Mouse (Mus musculus) bone marrow, adult 2 months (tissue): Measurements from ENCODE around the gene Anxa2. TPM values are rescaled to one million over a fixed set of nuclear protein-coding genes. Genes with fewer than 3 reads are reported as not detected.

Experiments used
- H3K27ac ChIP-seq: fragments of 200-500 bp; 2 replicates; pipeline ENCODE4 v1.5.1; 2012; ENCODE audit warnings: low read depth, mild to moderate bottlenecking, control low read depth, inconsistent platforms, low read length; ENCODE audit not compliant: control insufficient read depth, poor library complexity, insufficient read depth
- H3K4me1 ChIP-seq: fragments of 200-500 bp; 2 replicates; pipeline ENCODE4 v1.6.1; 2011; ENCODE audit warnings: low read length; ENCODE audit not compliant: control insufficient read depth, insufficient read depth
- H3K4me3 ChIP-seq: fragments of 200-500 bp; replicated peaks from 2 replicates; pipeline ENCODE3; 2011; ENCODE audit warnings: mild to moderate bottlenecking, low read depth, low read length, control low read depth; ENCODE audit not compliant: control insufficient read depth
- CTCF ChIP-seq: fragments of 200-500 bp; IDR thresholded peaks from 2 replicates; pipeline ENCODE4 v1.5.1; 2011; ENCODE audit warnings: low read length, control low read depth; ENCODE audit not compliant: control insufficient read depth, insufficient read depth
- POLR2A ChIP-seq: fragments of 200-500 bp; IDR thresholded peaks from 2 replicates; pipeline ENCODE4 v1.6.1; 2011; ENCODE audit warnings: low read depth, mild to moderate bottlenecking, control low read depth, low read length, borderline replicate concordance; ENCODE audit not compliant: control insufficient read depth
- WGBS: fragments of 180-500 bp; shearing (Covaris S2); methylation state at CpG from one replicate; pipeline ENCODE4 v1.1.7; 2018; 5-methylcytosine and 5-hydroxymethylcytosine counted together
- polyA plus RNA-seq: library from polyadenylated mRNA; stranded (reverse); fragments of >200 nt; gene quantifications from 2 replicates; pipeline ENCODE4 v1.2.4, GENCODE M21; 2011; ENCODE audit warnings: low replicate concordance; ENCODE audit not compliant: missing spikeins, insufficient read depth, insufficient read length

Gene Anxa2
- polyA plus RNA-seq, 1 experiment = 211 TPM

GRCm38 (mm10) chr9:69511881-69512590 lies 58.6 kb downstream of the Anxa2 start:
- Histone ChIP-seq H3K4me1 (no peaks in the 10 kb centered on the region), H3K27ac (no peak overlapping the region), H3K4me3 (no peak overlapping the region)
- WGBS = 74% methylated on average over 11 of the region's 11 CpGs
- TF ChIP-seq POLR2A (no peak), CTCF (no peak)

GRCm38 (mm10) chr9:69512726-69513125 lies 59.3 kb downstream of the Anxa2 start:
- WGBS = 82% methylated on average over 1 of the region's 1 CpGs
- Histone ChIP-seq H3K4me1 (no peaks in the 10 kb centered on the region), H3K4me3 (no peak overlapping the region)

GRCm38 (mm10) chr9:69514206-69514605 lies 60.8 kb downstream of the Anxa2 start:
- no peaks in the 10 kb centered on the region for H3K4me1 ChIP-seq
- H3K4me3 ChIP-seq = no peak overlapping the region
- TF ChIP-seq CTCF (no peak), POLR2A (no peak)
- no peak overlapping the region for H3K27ac ChIP-seq
- WGBS = 75% methylated on average over 8 of the region's 8 CpGs

More at GRCm38 (mm10) chr9:69512726-69513125, 59.3 kb downstream of the Anxa2 start:
- no peak overlapping the region for H3K27ac ChIP-seq
- no peak for TF ChIP-seq CTCF
- TF ChIP-seq POLR2A = no peak

GRCm38 (mm10) chr9:69515416-69515815 lies 62.0 kb downstream of the Anxa2 start:
- WGBS = 84% methylated on average over 7 of the region's 7 CpGs
- no peak overlapping the region for H3K27ac ChIP-seq

GRCm38 (mm10) chr9:69517387-69518035 lies 64.1 kb downstream of the Anxa2 start:
- TF ChIP-seq CTCF (no peak), POLR2A (no peak)
- no peak overlapping the region for H3K4me3 ChIP-seq
- H3K27ac ChIP-seq = no peak overlapping the region
- no peaks in the 10 kb centered on the region for H3K4me1 ChIP-seq
- WGBS = 68% methylated on average over 20 of the region's 20 CpGs

More at GRCm38 (mm10) chr9:69515416-69515815, 62.0 kb downstream of the Anxa2 start:
- H3K4me1 ChIP-seq = no peaks in the 10 kb centered on the region
- TF ChIP-seq POLR2A (no peak), CTCF (no peak)
- no peak overlapping the region for H3K4me3 ChIP-seq

Other genes starting within 250 kb of the Anxa2 start
- 4.9 and 6.4 TPM in 2 replicates for gene Ice2, start 55.7 kb upstream of the Anxa2 start, polyA plus RNA-seq